24 mouse cellular contexts compared by ENCODE assay signal in the genomic region with DNA sequence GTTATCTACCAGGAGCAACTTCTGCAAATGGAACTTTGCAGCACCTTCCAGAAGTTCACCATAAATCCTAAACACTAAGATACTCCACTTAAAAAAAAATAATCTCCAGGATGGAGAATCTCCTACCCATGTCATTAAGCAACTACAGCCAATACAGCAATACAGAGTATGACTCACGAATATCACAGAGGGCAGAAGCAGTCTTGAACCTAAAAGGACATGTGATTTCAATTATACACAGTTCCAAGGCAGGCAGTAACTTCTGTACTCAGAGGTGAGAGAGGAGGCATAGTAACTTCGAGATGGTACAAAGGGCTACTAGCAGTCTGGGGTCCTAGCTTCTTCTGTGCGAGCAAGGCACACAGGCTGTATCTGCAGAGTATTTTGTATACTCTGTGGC. TPM values are rescaled to one million over a fixed set of nuclear protein-coding genes. Genes with fewer than 3 reads are reported as not detected.
DNase-seq lines count a peak whose midpoint lies in the region; ATAC-seq and TF ChIP-seq lines count a peak whose summit lies in the region.
"Had no signal": no experiment of that assay in that cellular context is flagged by ENCODE, and none has a peak within 500 bp of the region (broad histone marks: within the 10 kb centered on the region; RNA-seq: fewer than 3 reads in every experiment).

No protein-coding gene starts in this region.

- TF ChIP-seq POLR2A in embryonic fibroblast, embryonic 13.5 days (IDR thresholded peaks at IDR 0.05; ENCODE audit: low read depth, low read length): no peak

- H3K9me3 ChIP-seq in embryonic facial prominence, embryonic 11.5 days (replicated peaks; ENCODE audit: control insufficient read depth, low read length): no peaks in the 10 kb centered on the region
- H3K9me3 ChIP-seq in embryonic facial prominence, embryonic 10.5 days: no peaks in the 10 kb centered on the region
- H3K9me3 ChIP-seq in forebrain, embryonic 12.5 days: no peaks in the 10 kb centered on the region
- H3K9me3 ChIP-seq: embryonic facial prominence, embryonic 13.5 days; embryonic facial prominence, embryonic 15.5 days had no signal

- no peak overlapping the region for H3K27ac ChIP-seq in embryonic facial prominence, embryonic 11.5 days (replicated peaks; ENCODE audit: low read depth, low read length)
- H3K27ac ChIP-seq in embryonic facial prominence, embryonic 10.5 days (replicated peaks): no peak overlapping the region
- H3K27ac ChIP-seq in embryonic fibroblast, embryonic 13.5 days (ENCODE audit: insufficient read depth, low read length): peak overlapping the region; percentile 35
- no peak overlapping the region for H3K27ac ChIP-seq in forebrain, embryonic 12.5 days
- H3K27ac ChIP-seq: embryonic facial prominence, embryonic 13.5 days; embryonic facial prominence, embryonic 15.5 days had no signal

- no peaks in the 10 kb centered on the region for H3K36me3 ChIP-seq in embryonic facial prominence, embryonic 11.5 days (replicated peaks; ENCODE audit: control insufficient read depth, insufficient read depth, low read depth, low read length)
- no peaks in the 10 kb centered on the region for H3K36me3 ChIP-seq in embryonic facial prominence, embryonic 10.5 days (replicated peaks)
- H3K36me3 ChIP-seq in forebrain, embryonic 12.5 days (replicated peaks): no peaks in the 10 kb centered on the region
- H3K36me3 ChIP-seq: embryonic facial prominence, embryonic 13.5 days; embryonic facial prominence, embryonic 15.5 days; G1E had no signal

- ATAC-seq in embryonic facial prominence, embryonic 11.5 days (replicated peaks; ENCODE audit: insufficient number of reproducible peaks, low FRiP score, low TSS enrichment, low read depth): no peak
- ATAC-seq in forebrain, embryonic 12.5 days (ENCODE audit: low FRiP score): no peak
- ATAC-seq: CD4-positive, CD25-positive, alpha-beta regulatory T cell, adult 4 months; forebrain, embryonic 14.5 days; forebrain, embryonic 16.5 days had no signal

- no peak overlapping the region for H3K9ac ChIP-seq in embryonic facial prominence, embryonic 11.5 days (replicated peaks; ENCODE audit: low read length)
- H3K9ac ChIP-seq in forebrain, embryonic 12.5 days: no peak overlapping the region
- H3K9ac ChIP-seq: embryonic facial prominence, embryonic 13.5 days; embryonic facial prominence, embryonic 15.5 days had no signal

- H3K4me1 ChIP-seq in embryonic facial prominence, embryonic 11.5 days (ENCODE audit: control insufficient read depth, insufficient read depth, low read length): no peaks in the 10 kb centered on the region
- H3K4me1 ChIP-seq in embryonic facial prominence, embryonic 10.5 days: peaks cover 9% of the 10 kb centered on the region
- peaks cover 14% of the 10 kb centered on the region for H3K4me1 ChIP-seq in embryonic fibroblast, embryonic 13.5 days (ENCODE audit: control insufficient read depth, insufficient read depth, low read length)
- no peaks in the 10 kb centered on the region for H3K4me1 ChIP-seq in forebrain, embryonic 12.5 days

- no peaks in the 10 kb centered on the region for H3K27me3 ChIP-seq in embryonic facial prominence, embryonic 11.5 days (ENCODE audit: control insufficient read depth, insufficient read depth, low read length)
- no peaks in the 10 kb centered on the region for H3K27me3 ChIP-seq in embryonic facial prominence, embryonic 10.5 days (replicated peaks; ENCODE audit: low read depth, poor library complexity, severe bottlenecking)
- no peaks in the 10 kb centered on the region for H3K27me3 ChIP-seq in forebrain, embryonic 12.5 days
- H3K27me3 ChIP-seq: CH12.LX; embryonic facial prominence, embryonic 13.5 days; embryonic facial prominence, embryonic 15.5 days had no signal

- DNase-seq in embryonic facial prominence, embryonic 11.5 days (ENCODE audit: low spot score): peak; percentile 17
- DNase-seq in embryonic facial prominence, embryonic 10.5 days (ENCODE audit: low spot score): no peak
- peak; percentile 84 for DNase-seq in 3T3-L1 (ENCODE audit: low read depth, low spot score)
- DNase-seq in NIH3T3 (ENCODE audit: low read depth): peak; percentile 70
- DNase-seq in gastrocnemius, adult 8-10 months (ENCODE audit: low spot score in 2 of 2): no peak
- DNase-seq in frontal cortex, postnatal 36 days (ENCODE audit: low spot score in 2 of 2): no peak
- DNase-seq: adrenal gland, adult 8-10 months; adrenal gland, postnatal 36 days; cerebellum, adult 11 months; cerebellum, adult 18-20 months; cerebellum, adult 8-10 months; cerebellum, adult 9-11 months; cerebellum, postnatal 14 days; cerebellum, postnatal 36 days; embryo, embryonic 11 days had no signal

- 40% methylated on average over 3 of the region's 3 CpGs for WGBS in embryonic facial prominence, embryonic 11.5 days
- WGBS in embryonic facial prominence, embryonic 10.5 days: 52% methylated on average over 3 of the region's 3 CpGs
- WGBS in forebrain, embryonic 12.5 days: 80% methylated on average over 3 of the region's 3 CpGs

- H3K4me3 ChIP-seq in embryonic facial prominence, embryonic 11.5 days (ENCODE audit: low read depth, low read length): no peak overlapping the region
- H3K4me3 ChIP-seq in embryonic facial prominence, embryonic 10.5 days: no peak overlapping the region
- no peak overlapping the region for H3K4me3 ChIP-seq in embryonic fibroblast, embryonic 13.5 days (ENCODE audit: insufficient read depth, low read length)
- H3K4me3 ChIP-seq in forebrain, embryonic 12.5 days (replicated peaks): no peak overlapping the region
- H3K4me3 ChIP-seq: embryonic facial prominence, embryonic 13.5 days; embryonic facial prominence, embryonic 15.5 days had no signal

- no peak for TF ChIP-seq CTCF in embryonic fibroblast, embryonic 13.5 days (IDR thresholded peaks at IDR 0.05; ENCODE audit: borderline replicate concordance, insufficient read depth, low read length)

- H3K4me2 ChIP-seq in embryonic facial prominence, embryonic 11.5 days (ENCODE audit: low read depth, low read length): no peak overlapping the region
- no peak overlapping the region for H3K4me2 ChIP-seq in forebrain, embryonic 12.5 days
- H3K4me2 ChIP-seq: embryonic facial prominence, embryonic 13.5 days; embryonic facial prominence, embryonic 15.5 days had no signal

RNA-seq across cellular contexts. Expression of a gene that starts 49.1 kb away (rescaled TPM):
- polyA plus RNA-seq in embryonic facial prominence, embryonic 11.5 days (2014; fragmentation: Nextera tagmentation; extraction: Ambion mirVana): 4.6 TPM in 2 replicates
- 3.4 and 3.9 TPM in 2 replicates for polyA plus RNA-seq in embryonic facial prominence, embryonic 10.5 days (2016; fragmentation: Nextera tagmentation; extraction: Ambion mirVana)
- 11.1 and 11.7 TPM in 2 replicates for polyA plus RNA-seq in embryonic fibroblast, embryonic 13.5 days (2011; ENCODE audit: insufficient read length, low read depth, missing spikeins)
- 1 to 10 TPM in 2 of 4 experiments, under 1 TPM in 2; 0.68 to 1.7 (median 1.2) TPM for total RNA-seq in gastrocnemius, adult 8-10 months (2022)
- 2.7 and 2.9 TPM in 2 replicates for polyA plus RNA-seq in forebrain, embryonic 12.5 days (2016; fragmentation: Nextera tagmentation; extraction: Ambion mirVana)
- total RNA-seq: CH12.LX had no signal
- polyA plus RNA-seq: G1E had no signal

Comparison
In these comparisons a context has a peak if more than half of its experiments do, and no peak if none do; other contexts are left out.
1. DNase-seq: peak in embryonic facial prominence, embryonic 11.5 days (single experiment), 3T3-L1 (single experiment) and NIH3T3 (single experiment); none in embryonic facial prominence, embryonic 10.5 days (single experiment), gastrocnemius, adult 8-10 months (0 of 2) and frontal cortex, postnatal 36 days (0 of 2).